Mouse (Mus musculus) G1E (cell line): Measurements from ENCODE around the gene Eddm3b.

Source experiments
- CTCF ChIP-seq: IDR thresholded peaks from 2 replicates; pipeline ENCODE4 v1.5.1; 2012; ENCODE audit warnings: low read depth, low read length, inconsistent platforms, mixed read lengths
- GATA1 ChIP-seq: IDR thresholded peaks from 2 replicates; pipeline ENCODE4 v1.6.1; 2012; ENCODE audit warnings: borderline replicate concordance, low read length, inconsistent platforms, mixed read lengths

DNA sequence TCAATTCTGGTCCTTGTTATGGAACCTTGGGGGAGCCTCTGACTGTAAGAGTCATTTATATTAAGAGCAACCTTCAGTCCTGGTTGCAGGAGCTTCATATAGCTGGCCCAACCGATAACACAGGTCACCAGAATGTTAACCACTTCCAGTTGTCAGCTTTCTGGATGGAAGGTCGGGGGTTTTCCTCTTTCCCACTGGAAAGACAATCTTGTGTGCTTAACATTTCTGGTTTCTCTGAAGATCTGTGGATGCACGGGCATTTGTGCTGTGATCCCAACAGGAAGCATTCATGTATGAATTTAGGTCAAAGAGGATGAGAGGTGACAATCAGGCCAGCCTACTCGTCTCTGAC, 15.4 kb downstream of the Eddm3b start:
- TF ChIP-seq CTCF (no peak), GATA1 (no peak)
